12 mouse cellular contexts compared by ENCODE assay signal in the genomic region with DNA sequence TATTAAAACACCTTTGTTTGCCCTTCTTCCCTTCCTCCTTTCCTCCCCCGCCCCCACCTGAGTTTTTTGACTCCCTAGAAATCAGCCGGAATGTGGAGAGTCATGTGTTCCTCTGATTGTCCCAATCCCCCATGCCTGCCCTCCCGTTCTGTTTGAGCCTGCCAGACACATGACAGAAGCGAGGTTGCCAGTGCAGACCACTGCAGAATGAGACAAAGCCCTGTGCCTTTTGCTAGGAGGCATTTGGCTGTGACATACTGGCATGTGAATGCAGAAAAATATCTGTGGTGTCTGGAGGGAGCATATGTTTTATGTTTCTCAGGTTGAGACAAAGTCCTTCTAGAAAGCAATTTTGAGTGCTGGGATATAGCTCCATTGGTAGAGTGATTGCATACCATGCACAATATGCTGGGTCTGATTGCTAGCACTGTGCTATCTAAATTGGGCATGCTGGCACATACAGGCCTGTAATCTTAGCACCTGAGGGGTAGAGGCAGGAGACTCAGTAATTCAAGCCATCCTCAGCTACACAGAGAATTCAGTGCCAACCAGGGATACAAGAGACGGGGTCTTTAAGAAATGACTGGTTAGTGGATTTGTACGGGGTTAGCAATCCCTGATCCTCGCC. TPM values are rescaled to one million over a fixed set of nuclear protein-coding genes. Genes with fewer than 3 reads are reported as not detected.
DNase-seq lines count a peak whose midpoint lies in the region; ATAC-seq lines count a peak whose summit lies in the region.
"Had no signal": no experiment of that assay in that cellular context is flagged by ENCODE, and none has a peak within 500 bp of the region (broad histone marks: within the 10 kb centered on the region; RNA-seq: fewer than 3 reads in every experiment).

No protein-coding gene starts in this region.

- WGBS in heart, embryonic 16.5 days: 47% methylated on average over 7 of the region's 7 CpGs
- WGBS in heart, embryonic 11.5 days (ENCODE audit: insufficient replicate concordance): 61% methylated on average over 7 of the region's 7 CpGs
- WGBS in neural tube, embryonic 14.5 days: 69% methylated on average over 7 of the region's 7 CpGs

- H3K4me3 ChIP-seq in heart, embryonic 16.5 days (ENCODE audit: low read length): no peak overlapping the region
- no peak overlapping the region for H3K4me3 ChIP-seq in heart, embryonic 11.5 days (ENCODE audit: low read depth, low read length)
- no peak overlapping the region for H3K4me3 ChIP-seq in neural tube, embryonic 14.5 days (ENCODE audit: low read depth, low read length)

- H3K27me3 ChIP-seq in heart, embryonic 16.5 days (ENCODE audit: control insufficient read depth, insufficient read depth, low read length): no peaks in the 10 kb centered on the region
- no peaks in the 10 kb centered on the region for H3K27me3 ChIP-seq in heart, embryonic 11.5 days (ENCODE audit: control insufficient read depth, insufficient read depth, low read length)
- H3K27me3 ChIP-seq in neural tube, embryonic 14.5 days (ENCODE audit: control insufficient read depth, insufficient read depth, low read length): no peaks in the 10 kb centered on the region

- H3K4me2 ChIP-seq in heart, embryonic 16.5 days (ENCODE audit: low read depth, low read length): no peak overlapping the region
- H3K4me2 ChIP-seq in heart, embryonic 11.5 days: no peak overlapping the region
- H3K4me2 ChIP-seq in neural tube, embryonic 14.5 days (ENCODE audit: low read depth, low read length): no peak overlapping the region

- peak; percentile 46 to 52 for DNase-seq in cerebellum, postnatal 10 days
- no peak for DNase-seq in cerebellum, adult 18-20 months
- no peak for DNase-seq in neural tube, embryonic 10.5 days (ENCODE audit: extremely low spot score, low spot score)
- DNase-seq in thymus, postnatal 10 days (ENCODE audit: low spot score in 2 of 2): no peak
- DNase-seq in urinary bladder, postnatal 10 days (ENCODE audit: low spot score): no peak
- DNase-seq: cerebellum, adult 11-12 months; embryo, embryonic 11 days; kidney, adult 9 months; right cerebral cortex, postnatal 14 days had no signal

- no peak overlapping the region for H3K9ac ChIP-seq in heart, embryonic 16.5 days (ENCODE audit: low read length)
- no peak overlapping the region for H3K9ac ChIP-seq in heart, embryonic 11.5 days (ENCODE audit: low read depth, low read length)
- no peak overlapping the region for H3K9ac ChIP-seq in neural tube, embryonic 14.5 days (replicated peaks; ENCODE audit: low read depth, low read length)

- peak overlapping the region; percentile 43 for H3K27ac ChIP-seq in heart, embryonic 16.5 days (ENCODE audit: low read length)
- H3K27ac ChIP-seq in heart, embryonic 11.5 days (ENCODE audit: low read depth, low read length): no peak overlapping the region
- H3K27ac ChIP-seq in neural tube, embryonic 14.5 days (ENCODE audit: low read depth, low read length): 0 out of 2 replicates have a peak overlapping the region, but pooled peaks have one; percentile 6

- no peaks in the 10 kb centered on the region for H3K9me3 ChIP-seq in heart, embryonic 16.5 days (replicated peaks; ENCODE audit: control insufficient read depth, low read length)
- H3K9me3 ChIP-seq in heart, embryonic 11.5 days (replicated peaks; ENCODE audit: control insufficient read depth, low read length): no peaks in the 10 kb centered on the region
- no peaks in the 10 kb centered on the region for H3K9me3 ChIP-seq in neural tube, embryonic 14.5 days (ENCODE audit: control insufficient read depth, low read length)

- ATAC-seq in heart, embryonic 16.5 days (replicated peaks; ENCODE audit: extremely low read depth, insufficient read depth, low FRiP score): no peak; the same call in 1 of the 2 replicates
- no peak for ATAC-seq in heart, embryonic 11.5 days (replicated peaks; ENCODE audit: insufficient number of reproducible peaks, low FRiP score, low TSS enrichment)
- no peak for ATAC-seq in neural tube, embryonic 14.5 days (ENCODE audit: low read depth)

- peaks cover 31% of the 10 kb centered on the region for H3K4me1 ChIP-seq in heart, embryonic 16.5 days (ENCODE audit: control insufficient read depth, insufficient read depth, low read length)
- H3K4me1 ChIP-seq in heart, embryonic 11.5 days (ENCODE audit: control insufficient read depth, insufficient read depth, low read length): peaks cover 19% of the 10 kb centered on the region
- no peaks in the 10 kb centered on the region; the same call in 1 of the 2 replicates for H3K4me1 ChIP-seq in neural tube, embryonic 14.5 days (ENCODE audit: control insufficient read depth, insufficient read depth, low read length)

- H3K36me3 ChIP-seq in heart, embryonic 16.5 days (ENCODE audit: control insufficient read depth, insufficient read depth): no peaks in the 10 kb centered on the region
- no peaks in the 10 kb centered on the region for H3K36me3 ChIP-seq in heart, embryonic 11.5 days (ENCODE audit: control insufficient read depth, insufficient read depth, low read length)
- H3K36me3 ChIP-seq in neural tube, embryonic 14.5 days (ENCODE audit: control insufficient read depth, insufficient read depth, low read length): no peaks in the 10 kb centered on the region

RNA-seq across cellular contexts. Expression of gene Ahnak, which starts 43.5 kb away (rescaled TPM):
- polyA plus RNA-seq in heart, embryonic 16.5 days (2015; fragmentation: Nextera tagmentation; extraction: Ambion mirVana): 28.7 and 36.5 TPM in 2 replicates
- 15.1 and 17.4 TPM in 2 replicates for polyA plus RNA-seq in heart, embryonic 11.5 days (2014; fragmentation: Nextera tagmentation; extraction: Ambion mirVana)
- polyA plus RNA-seq in neural tube, embryonic 14.5 days (2014; fragmentation: Nextera tagmentation; extraction: Ambion mirVana): 2.7 and 3.7 TPM in 2 replicates

RNA-seq across cellular contexts. Expression of gene Scgb1a1, which starts 55.1 kb away (rescaled TPM):
- polyA plus RNA-seq in heart, embryonic 16.5 days (2015; fragmentation: Nextera tagmentation; extraction: Ambion mirVana): 0.91 and 1.8 TPM in 2 replicates
- not detected in 2 replicates for polyA plus RNA-seq in heart, embryonic 11.5 days (2014; fragmentation: Nextera tagmentation; extraction: Ambion mirVana)
- polyA plus RNA-seq in neural tube, embryonic 14.5 days (2014; fragmentation: Nextera tagmentation; extraction: Ambion mirVana): not detected in 2 replicates

Comparison
In these comparisons a context has a peak if more than half of its experiments do, and no peak if none do; other contexts are left out.
1. DNase-seq: peak in cerebellum, postnatal 10 days (2 of 2); none in cerebellum, adult 18-20 months (0 of 2), neural tube, embryonic 10.5 days (single experiment), thymus, postnatal 10 days (0 of 2) and urinary bladder, postnatal 10 days (single experiment).